Mouse (Mus musculus): ENCODE data around the gene A4galt.

The A4galt gene

GRCm38 (mm10) chr15:83265269-83265668 lies 13.7 kb upstream of the A4galt start:
- DNase-seq: no peak

- DNase-seq: no peak
Measured at GRCm38 (mm10) chr15:83263405-83263804, 11.8 kb upstream of the A4galt start.

DNA sequence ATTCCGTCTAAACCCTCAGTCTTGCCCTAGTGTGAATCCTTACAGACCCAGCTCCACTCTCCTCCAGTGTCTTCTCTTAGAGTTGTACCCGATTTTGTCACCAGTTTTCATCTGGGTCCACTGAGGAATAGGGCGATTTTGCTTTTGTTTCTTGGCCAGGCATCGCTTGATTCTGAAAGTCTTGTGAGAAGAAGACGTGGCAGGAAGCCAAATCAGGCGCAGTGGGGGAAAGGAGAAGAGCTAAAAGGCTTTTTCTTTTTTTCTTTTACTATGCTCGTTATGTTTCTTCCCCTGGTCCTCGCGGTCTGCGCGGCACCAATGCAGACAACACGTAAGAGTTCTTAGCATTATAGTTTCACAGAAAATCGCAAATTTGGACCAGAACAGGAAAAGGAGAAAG lies 6.3 kb upstream of the A4galt start:
- DNase-seq: peak; percentile 16

DNA sequence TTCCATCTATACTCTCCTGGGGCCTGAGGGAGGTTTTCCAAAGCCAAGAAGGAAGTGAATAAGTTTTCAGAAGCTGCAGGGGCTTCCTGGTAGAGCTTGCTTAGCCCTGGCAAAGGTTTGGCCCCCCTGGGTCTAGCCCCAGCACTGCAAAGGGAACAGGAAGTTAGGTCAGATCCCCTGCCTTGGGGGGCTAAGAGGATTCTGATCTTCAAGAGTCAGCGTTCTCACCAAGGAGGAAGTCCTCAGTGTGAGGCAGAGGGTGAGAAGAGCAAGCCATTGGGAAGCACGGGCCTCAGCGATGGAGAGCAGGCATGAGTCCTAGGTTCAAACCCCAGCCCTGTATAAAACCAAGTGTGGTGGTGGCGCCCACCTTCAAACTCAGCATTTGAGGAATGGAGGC lies 4.9 kb upstream of the A4galt start:
- no peak for DNase-seq

GRCm38 (mm10) chr15:83255944-83256343 lies 4.4 kb upstream of the A4galt start:
- DNase-seq: no peak

DNA sequence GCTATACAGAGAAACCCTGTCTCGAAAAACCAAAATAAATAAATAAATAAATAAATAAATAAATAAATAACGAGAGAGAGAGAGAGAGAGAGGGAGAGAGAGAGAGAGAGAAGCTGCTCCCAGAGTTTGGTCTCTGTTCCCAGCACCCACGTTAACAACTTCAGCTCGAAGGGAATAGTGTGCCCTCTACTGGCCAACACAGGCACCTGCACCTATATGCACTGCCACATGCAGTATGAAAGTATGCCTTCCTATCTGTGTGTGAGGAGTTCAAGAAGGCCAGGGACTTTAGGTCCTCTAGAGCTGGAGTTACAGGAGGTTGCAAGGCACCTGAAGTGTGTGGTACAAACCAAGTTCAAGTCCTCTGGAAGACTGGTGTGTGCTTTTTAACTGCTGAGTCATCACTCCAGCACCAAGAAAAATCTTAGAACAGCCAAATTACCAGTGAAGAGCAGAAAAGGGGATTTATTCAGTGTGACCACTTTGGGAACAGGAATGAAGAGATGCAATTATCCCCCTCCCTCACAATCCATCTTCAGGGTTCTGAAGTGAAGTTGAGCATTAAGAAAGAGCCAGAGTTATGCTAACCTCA lies 3.7 kb upstream of the A4galt start:
- no peak for DNase-seq

GRCm38 (mm10) chr15:83254372-83255070 lies 2.9 kb upstream of the A4galt start:
- peak; percentile 60 for DNase-seq

DNA sequence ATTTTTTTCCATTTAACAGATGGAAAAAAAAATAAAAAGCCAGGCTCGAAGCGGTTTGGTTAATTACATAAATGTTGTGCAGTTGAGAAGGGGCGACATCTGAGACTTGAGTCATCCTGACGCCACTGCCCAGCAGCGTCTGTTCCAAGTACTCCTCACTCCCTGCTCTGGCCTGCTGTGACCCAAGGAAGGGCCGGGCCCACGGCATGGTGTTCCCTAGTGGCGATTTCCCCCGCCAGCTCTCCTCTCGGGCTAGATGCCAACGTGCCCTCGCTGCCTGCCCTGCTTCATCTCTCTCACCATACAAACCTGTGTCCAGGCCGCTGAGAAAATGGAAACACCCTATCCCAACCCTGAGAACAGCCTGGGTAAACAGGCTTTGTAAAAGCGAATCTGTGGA lies 486 bp upstream of the A4galt start:
- no peak for DNase-seq

GRCm38 (mm10) chr15:83250651-83251175 lies 861 bp downstream of the A4galt start:
- no peak for DNase-seq

DNA sequence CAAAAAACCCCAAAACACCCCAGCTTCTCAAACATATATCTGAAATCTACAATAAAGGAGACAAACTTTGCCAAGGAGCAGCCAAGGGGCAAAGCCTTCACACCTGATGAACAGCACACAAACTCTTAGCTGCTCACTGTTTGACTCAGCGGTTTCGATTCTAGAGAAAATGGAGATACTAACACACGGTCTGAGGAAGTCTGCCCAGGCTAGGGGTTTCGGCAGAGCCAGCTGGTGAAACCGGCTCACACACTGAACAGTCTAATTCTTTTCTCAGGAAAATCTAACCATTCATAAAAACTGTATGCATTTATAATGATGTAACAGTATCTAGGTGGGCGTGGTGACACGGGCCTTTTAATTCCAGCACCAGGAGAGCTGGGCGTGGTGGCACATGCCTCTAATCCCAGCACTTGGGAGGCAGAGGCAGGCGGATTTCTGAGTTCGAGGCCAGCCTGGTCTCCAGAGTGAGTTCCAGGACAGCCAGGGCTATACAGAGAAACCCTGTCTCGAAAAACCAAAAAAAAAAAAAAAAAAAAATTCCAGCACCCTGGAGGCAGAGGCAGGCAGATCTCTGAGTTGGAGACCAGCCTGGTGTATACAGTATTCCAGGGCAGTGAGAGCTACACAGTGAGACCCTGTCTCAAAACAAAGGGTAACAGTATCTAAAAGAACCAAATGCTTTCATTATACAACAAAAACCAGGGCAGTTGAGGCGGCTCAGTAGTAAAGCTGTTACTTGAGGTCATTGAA lies 1.9 kb downstream of the A4galt start:
- DNase-seq: no peak

GRCm38 (mm10) chr15:83248236-83248844 lies 3.2 kb downstream of the A4galt start:
- DNase-seq: no peak

- no peak for DNase-seq
Measured at GRCm38 (mm10) chr15:83244371-83244770, 7.2 kb downstream of the A4galt start.

GRCm38 (mm10) chr15:83241961-83242680 lies 9.5 kb downstream of the A4galt start:
- DNase-seq: no peak

DNA sequence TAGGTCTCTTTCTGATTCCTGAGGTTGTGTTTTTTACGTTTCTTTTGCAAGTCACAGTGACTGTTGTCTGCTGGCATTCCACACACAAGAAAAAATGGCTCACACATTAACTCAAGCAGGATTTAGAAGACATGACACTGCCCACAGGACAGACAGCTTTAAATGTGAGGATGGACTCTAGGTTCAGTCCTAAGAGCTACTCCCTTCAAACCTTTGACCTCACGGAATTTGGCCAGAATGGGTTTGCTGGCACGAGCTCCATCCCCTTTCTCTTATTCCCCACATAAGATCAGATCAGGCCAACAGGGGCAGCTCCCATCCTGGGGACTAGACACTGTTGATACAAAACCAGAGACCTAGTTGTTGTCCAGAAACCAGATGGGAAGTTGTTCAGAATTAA lies 10.1 kb downstream of the A4galt start:
- no peak for DNase-seq

DNA sequence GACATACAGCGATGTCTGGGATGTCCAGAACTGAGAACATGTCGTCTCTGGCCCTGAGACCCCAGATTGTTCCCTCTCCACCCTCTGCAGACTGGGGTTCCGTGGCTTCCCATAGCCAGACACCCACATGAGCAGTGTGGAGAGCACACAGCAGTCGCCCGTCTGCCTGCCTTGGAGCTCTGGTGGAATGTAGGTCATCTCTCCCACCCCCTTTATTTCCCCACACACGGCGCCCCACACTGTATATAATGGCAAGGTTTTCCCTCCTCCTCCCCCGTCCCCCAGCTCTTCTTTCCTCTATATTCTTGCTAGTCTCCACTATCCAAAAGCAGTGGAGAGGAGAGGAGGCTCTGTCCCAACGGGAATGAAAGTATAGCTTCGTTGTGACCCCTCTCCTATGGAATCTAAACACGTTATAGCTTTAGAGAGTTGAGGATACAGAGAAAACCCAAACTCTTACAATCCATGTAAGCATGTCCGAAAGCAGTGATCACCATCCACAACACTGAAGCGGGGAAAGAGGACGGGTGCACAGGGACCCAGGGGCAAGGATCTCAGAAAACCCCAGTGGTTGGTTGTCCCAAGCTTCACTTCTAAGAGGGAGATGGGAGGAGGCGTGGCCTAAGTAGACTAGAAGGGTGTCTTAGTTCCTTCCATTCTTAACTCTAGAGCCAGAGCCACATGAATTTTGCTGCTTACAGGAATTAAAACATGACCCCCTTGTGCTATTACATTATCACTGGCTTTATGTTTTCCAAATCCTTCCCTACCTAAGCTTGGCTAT lies 13.9 kb downstream of the A4galt start:
- no peak for DNase-seq

DNA sequence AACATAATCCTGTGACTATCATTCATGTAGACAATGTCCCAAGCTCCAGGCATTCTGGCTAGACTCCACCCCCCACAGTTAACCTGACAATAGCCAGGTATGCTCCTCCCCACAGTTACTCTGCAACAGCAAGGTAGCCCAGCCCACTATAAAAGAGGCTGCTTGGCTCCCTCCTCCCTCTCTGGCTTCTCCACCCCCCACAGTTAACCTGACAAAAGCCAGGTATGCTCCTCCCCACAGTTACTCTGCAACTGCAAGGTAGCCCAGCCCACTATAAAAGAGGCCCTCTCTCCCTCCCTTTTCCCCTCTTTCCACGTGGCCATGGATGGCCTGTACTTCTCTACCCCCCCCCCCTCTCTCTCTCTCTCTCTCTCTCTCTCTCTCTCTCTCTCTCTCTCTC lies 14.8 kb downstream of the A4galt start:
- DNase-seq: no peak

DNA sequence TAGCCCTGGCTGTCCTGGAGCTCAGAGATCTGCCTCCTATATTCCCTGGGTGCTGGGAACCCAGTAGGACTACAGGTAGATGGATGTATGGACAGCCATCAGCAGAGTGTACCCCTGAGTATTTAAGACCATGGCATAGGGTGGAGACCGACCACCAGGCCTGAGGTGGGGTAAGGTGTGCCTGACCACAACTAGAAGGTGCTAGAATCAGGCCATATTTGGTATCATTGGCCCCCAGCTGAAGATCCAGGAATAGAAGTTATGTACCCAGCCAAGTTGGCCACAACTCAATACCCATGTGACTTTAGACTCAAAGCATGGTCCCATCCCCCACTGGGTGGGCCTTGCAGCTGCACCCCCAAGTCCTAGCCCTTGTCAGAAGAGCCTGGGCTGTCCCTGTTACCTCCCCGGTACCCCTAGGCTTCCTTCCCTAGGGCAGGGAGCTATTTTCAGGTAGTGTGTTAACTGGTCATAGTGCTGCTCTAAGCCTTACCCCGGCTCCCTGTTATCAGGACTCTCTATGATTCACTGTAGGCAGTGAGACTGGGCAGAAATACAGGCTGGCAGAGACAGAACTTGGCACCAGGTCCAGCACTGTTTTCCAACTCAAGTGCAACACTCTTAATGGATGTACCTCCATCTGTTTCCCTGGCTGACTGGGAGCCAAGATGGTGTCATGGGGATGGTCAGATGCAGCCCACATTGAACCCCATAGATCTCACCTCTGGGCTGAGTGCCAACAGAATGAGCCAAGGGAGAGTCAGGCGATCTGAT lies 18.2 kb downstream of the A4galt start:
- DNase-seq: no peak

DNA sequence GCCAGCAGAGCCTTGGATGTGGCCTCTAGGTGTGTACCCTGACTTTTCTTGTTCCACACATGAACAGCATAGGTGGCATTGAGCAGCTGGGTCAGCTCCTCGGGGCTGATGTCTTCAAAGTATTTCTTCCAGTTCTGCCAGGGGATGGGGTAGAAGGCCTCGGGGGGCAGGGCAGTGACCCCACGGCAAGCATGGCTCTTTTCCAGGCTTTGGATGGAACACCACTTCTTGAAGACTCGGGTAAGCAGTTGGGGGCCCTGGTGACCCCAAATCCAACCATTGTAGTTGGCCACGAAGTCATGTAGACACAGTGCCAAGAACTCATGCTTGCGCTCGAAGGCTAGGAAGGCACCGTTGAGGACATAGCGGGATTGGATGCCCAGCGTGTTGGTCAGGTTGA lies 24.0 kb downstream of the A4galt start:
- no peak for DNase-seq

DNA sequence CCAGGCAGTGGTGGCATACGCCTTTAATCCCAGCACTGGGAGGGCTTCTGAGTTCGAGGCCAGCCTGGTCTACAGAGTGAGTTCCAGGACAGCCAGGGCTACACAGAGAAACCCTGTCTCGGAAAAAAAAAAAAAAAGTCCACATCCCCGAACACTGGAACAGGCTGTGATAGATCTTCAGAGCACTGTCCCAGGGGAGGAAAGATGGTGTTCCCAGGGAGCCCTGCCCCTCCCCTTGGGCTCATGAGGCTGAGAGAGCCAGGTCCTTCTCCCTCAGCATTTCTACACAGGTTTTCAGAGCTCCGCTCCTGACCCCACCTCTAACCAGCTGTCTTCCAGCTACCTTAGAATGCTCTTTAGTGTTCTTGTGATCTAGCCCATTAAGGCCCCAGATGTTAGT lies 24.7 kb downstream of the A4galt start:
- DNase-seq: no peak

- no peak for DNase-seq
Measured at GRCm38 (mm10) chr15:83226066-83226834, 25.3 kb downstream of the A4galt start.

Measured in liver (tissue).